8 mouse cellular contexts compared by ENCODE assay signal in genomic region chr11:114462755-114463374, GRCm38 (mm10).
DNase-seq lines count a peak whose midpoint lies in the region; ATAC-seq and TF ChIP-seq lines count a peak whose summit lies in the region.

No protein-coding gene starts in this region.

- 0 out of 2 replicates have a peak, but pooled peaks have one; percentile 28 for ATAC-seq in liver, embryonic 15.5 days (ENCODE audit: insufficient read depth)

- no peaks in the 10 kb centered on the region for H3K36me3 ChIP-seq in liver, embryonic 15.5 days (replicated peaks)

- no peaks in the 10 kb centered on the region for H3K9me3 ChIP-seq in liver, embryonic 15.5 days (replicated peaks)

- H3K27ac ChIP-seq in layer of hippocampus, adult 2 months: no peak overlapping the region
- H3K27ac ChIP-seq in liver, embryonic 15.5 days (replicated peaks): no peak overlapping the region

- H3K9ac ChIP-seq in liver, embryonic 15.5 days: no peak overlapping the region

- TF ChIP-seq CTCF in layer of hippocampus, adult 2 months (conservative IDR thresholded peaks at IDR 0.05): peak; percentile 77

- DNase-seq in layer of hippocampus, adult 2 months (ENCODE audit: low spot score in 2 of 2): peak in 1 of 2 experiments; percentile 36
- no peak for DNase-seq in layer of hippocampus, postnatal 14 days (ENCODE audit: low spot score in 2 of 2)
- DNase-seq in NIH3T3 (ENCODE audit: low read depth): peak; percentile 27
- peak; percentile 67 to 68 for DNase-seq in cerebellum, postnatal 36 days
- DNase-seq in heart, postnatal 14 days: peak; percentile 65 to 74
- DNase-seq in right cerebral cortex, postnatal 4 days: peak; percentile 37
- DNase-seq in frontal cortex, postnatal 10 days (ENCODE audit: low spot score in 2 of 2): no peak

- no peak overlapping the region for H3K4me3 ChIP-seq in layer of hippocampus, adult 2 months
- H3K4me3 ChIP-seq in liver, embryonic 15.5 days (replicated peaks): no peak overlapping the region

- H3K27me3 ChIP-seq in liver, embryonic 15.5 days: peaks cover 20% of the 10 kb centered on the region

- 8% methylated on average over 6 of the region's 6 CpGs for WGBS in liver, embryonic 15.5 days (ENCODE audit: insufficient replicate concordance)

- no peak overlapping the region for H3K4me2 ChIP-seq in liver, embryonic 15.5 days

- intact Hi-C loops in heart, postnatal 14 days (cut with DNase I): loop anchor here (5.0 to 10.0 kb wide), 2 partner anchors 256 to 388 kb away; no protein-coding TSS in a partner anchor

- H3K4me1 ChIP-seq in liver, embryonic 15.5 days (replicated peaks): no peaks in the 10 kb centered on the region

Comparison
In these comparisons a context has a peak if more than half of its experiments do, and no peak if none do; other contexts are left out.
1. DNase-seq: peak in NIH3T3 (single experiment), cerebellum, postnatal 36 days (2 of 2), heart, postnatal 14 days (2 of 2) and right cerebral cortex, postnatal 4 days (single experiment); none in layer of hippocampus, postnatal 14 days (0 of 2) and frontal cortex, postnatal 10 days (0 of 2).